Mouse (Mus musculus) spleen, postnatal 14 days (tissue): ENCODE data around the gene Trpm4.
A peak's percentile ranks its signal among the peaks of the same experiment; 100 is the strongest.

Experiments used
- DNase-seq, 2 experiments: peaks; one replicate each; pipeline ENCODE4 v3.0.0; 2021 to 2022; ENCODE audit warnings: low spot score in 2 of 2

Trpm4 gene

DNA sequence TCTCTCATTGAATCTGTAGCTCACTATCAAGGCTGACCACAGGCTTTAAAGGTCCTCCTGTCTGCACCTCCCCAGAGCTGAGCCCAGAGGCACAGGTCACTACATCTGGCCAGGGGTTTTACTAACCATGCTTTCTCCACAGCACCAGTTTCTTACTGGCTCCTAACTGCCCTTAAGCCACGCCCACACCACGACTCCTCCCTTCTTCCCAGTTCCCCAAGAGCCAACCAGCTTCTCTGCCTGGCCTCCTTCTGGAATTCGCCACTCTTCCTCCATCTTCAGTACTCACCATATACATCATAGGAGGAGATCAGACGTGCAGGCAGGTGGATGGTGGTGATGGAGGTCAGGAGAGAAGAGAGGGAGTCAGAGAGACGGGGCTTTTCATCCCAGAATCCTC lies 19.5 kb upstream of the Trpm4 start:
- no peak for DNase-seq

DNA sequence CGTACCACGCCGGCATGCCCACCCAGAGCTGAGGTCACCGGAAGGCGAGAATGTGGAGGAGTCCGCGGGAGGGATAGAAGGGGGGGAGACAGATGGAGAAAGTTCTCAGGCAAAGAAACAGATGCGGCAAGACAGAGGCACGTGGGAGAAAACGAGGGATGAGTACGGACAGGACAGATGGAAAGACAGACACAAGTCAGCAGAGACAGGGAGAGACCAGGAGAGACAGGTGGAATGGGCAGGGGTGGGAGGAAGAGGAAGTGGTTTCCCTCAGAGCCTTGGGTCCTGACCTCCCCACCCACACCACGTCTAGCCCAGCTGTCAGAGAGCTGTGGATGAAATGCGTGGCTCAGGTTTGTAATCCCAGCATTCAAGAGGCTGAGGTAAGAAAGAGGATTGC lies 13.3 kb upstream of the Trpm4 start:
- DNase-seq, result no peak

DNA sequence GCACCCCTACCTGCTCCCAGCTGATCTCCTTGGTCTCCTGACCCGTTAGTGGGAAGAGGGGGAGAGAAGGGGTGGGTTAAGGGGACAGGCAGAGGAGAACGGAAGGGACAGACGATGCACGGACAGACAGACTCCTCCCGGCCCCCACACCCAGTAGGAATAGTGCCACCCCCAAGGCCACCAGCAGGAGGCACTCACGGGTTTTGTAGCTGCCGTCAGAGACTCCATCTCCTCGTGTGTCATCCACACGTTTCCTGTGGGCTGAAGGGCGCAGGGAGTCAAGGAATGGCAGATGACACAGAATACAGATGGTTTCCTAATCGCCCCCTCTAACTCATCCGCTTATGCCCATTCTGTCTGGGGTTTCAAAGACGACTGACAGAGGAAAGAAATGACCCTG lies 10.0 kb upstream of the Trpm4 start:
- no peak for DNase-seq

DNA sequence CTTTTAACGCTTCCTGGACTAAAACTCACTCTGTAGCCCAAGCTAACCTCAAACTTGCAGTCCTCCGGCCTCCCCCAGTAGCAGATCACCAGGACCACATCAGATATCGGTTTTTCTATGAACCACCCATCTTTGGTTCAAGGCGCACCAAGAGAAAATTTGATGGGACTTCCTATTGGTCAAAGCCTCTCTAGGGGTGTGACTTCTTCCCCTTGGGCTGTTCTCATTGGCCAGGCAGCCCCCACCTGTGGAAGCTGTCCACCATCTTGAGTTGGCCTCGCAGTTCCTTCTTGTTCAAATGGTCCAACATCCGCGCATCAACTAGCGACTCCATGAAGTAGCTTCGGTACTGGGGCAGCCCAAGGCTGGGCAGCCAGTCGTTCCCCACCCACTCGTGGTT lies 8.5 kb upstream of the Trpm4 start:
- no peak for DNase-seq

DNA sequence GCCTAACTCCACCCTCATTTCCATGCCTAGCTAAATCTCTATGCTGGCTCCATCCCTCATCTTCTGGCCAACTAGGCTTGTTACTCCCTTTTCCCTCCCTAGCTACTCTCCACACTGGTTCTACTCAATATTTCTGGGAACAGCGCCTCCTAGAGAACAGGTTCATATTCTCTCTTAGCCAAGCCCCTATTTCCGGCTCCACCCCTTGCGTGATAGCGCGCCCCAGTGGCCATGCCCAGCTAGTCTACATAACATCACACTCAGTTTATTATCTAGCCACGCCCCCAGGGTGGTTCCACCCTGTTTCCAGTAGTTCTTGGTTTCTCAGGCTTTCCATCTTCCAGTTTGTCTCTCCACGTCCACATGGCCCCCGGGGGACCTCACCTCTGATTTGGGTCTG lies 7.7 kb upstream of the Trpm4 start:
- peak in 1 of 2 experiments; percentile 69 for DNase-seq

DNA sequence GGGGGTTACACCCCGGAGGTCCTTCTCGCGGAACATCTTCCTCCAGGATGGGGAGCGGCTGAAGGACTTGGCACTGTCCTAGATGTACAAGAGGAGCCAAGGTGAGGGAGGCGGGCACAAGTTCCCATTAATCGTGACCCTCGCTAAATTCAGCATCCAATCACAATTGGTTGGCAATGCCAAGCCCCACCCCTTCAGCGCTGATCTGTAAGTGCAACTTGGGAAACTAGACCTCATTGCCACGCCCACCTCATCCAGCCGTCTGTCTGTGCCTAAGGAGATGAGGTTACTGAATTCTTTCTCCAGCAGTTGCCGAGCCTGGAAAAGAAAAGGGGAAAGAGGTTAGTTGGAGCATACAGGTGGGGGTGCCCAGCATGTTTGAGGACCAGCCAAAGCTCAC lies 7.1 kb upstream of the Trpm4 start:
- no peak for DNase-seq

DNA sequence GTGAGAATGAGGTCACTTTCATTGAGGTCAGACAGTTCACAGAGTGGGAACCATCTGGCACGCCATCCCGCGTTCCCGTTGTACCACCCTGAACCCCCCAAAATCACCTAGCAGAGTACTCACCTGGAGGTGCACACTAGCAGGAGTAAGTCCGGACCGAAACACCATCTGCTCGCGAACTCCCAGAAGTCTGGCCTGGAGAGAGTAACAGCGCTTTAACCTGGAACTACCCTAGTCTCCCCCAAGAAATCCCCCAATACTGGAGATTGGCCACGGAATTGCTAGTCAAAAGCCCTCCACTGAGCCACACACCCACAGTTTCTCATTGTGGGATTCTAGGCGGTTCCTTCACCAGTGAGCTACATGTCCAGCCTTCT lies 6.5 kb upstream of the Trpm4 start:
- DNase-seq, result no peak

- peak in 1 of 2 experiments; percentile 24 for DNase-seq
Observed at GRCm38 (mm10) chr7:45339410-45340065, 6.0 kb upstream of the Trpm4 start.

GRCm38 (mm10) chr7:45338161-45338911 lies 4.8 kb upstream of the Trpm4 start:
- no peak for DNase-seq

DNA sequence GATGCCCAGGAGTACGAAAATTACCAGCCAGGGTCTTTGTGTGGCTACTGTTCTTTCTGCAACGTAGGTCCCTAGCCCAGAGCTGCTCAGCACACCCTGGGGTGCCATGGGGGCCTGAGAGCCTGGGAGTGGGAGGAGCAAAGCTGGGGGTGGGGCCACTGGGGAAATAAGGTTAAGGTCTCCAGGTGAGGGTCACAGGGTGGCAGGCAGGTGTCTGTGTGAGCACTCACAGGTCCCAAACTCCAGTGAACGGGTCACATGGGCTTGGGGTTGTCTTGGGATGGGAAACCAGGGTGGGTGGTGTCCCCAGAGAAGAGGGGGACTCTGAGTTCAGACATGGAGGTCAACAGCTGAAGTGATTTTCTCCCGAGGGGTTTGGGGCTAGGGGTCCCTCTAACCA lies 3.9 kb upstream of the Trpm4 start:
- DNase-seq, result no peak

GRCm38 (mm10) chr7:45336319-45336718 lies 2.7 kb upstream of the Trpm4 start:
- no peak for DNase-seq

DNA sequence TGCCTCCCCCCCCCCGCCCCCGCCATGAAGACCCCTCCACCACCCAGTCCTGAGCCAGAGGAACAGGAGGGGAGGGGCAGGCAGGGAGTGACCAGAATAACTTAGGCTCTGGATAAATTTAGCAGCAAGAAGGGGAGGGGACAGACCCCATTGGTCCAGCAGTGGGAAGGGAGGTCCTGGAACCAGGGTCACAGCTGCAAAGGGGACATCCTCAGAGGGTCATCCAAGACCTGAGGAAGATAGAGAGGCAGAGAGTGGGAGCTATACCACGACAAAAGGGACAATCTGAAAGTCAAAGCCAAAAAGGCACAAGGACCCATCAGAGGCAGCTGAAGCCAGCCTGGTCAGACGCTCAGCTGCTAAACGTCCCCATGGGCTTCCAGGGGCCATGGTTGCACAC lies 1.5 kb upstream of the Trpm4 start, which contains the start of gene Hrc:
TSS of gene Hrc (plus strand) at position 235 of the 400 bp plus-strand sequence.
- DNase-seq, result no peak

DNA sequence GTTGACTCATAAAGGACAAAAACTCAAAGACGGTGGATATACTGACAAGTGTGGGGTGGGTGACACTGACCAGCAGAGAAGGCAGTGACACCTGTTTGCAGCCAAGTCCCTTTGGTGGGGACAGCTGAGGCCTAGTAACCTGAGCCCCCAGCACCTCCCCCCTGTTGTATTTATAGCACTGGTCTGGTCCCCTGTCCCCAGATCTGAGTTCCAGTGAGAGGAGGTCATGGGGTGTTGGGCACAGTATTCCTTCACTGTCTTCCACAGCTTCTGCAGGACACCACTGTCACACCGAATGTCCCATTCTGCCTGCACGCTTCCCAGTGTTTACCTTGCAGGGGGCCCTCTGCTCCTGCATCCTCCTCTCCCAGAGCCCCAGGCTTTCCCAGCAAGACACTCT lies 1.0 kb upstream of the Trpm4 start:
- DNase-seq, result no peak

GRCm38 (mm10) chr7:45332685-45333425 lies 725 bp downstream of the Trpm4 start:
- no peak for DNase-seq

DNA sequence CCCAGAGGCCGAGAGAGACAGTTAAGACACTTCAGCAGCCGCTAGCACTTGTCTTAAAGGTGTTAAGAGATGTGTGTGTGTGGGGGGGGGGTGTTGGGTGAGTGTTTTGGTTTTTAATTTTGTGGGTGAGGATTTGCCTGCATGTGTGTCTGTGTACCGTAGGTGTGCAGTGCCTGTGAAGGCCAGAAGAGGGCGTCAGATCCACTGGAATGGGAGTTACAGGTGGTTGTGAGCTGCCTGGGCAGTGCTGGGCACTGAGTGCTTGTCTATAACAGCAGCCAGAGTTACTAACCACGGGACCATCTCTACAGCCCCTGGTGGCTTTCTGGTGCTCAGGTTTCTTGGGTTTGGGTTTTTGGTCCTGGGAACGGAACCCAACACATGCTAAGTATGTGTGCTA lies 2.1 kb downstream of the Trpm4 start:
- no peak for DNase-seq

DNA sequence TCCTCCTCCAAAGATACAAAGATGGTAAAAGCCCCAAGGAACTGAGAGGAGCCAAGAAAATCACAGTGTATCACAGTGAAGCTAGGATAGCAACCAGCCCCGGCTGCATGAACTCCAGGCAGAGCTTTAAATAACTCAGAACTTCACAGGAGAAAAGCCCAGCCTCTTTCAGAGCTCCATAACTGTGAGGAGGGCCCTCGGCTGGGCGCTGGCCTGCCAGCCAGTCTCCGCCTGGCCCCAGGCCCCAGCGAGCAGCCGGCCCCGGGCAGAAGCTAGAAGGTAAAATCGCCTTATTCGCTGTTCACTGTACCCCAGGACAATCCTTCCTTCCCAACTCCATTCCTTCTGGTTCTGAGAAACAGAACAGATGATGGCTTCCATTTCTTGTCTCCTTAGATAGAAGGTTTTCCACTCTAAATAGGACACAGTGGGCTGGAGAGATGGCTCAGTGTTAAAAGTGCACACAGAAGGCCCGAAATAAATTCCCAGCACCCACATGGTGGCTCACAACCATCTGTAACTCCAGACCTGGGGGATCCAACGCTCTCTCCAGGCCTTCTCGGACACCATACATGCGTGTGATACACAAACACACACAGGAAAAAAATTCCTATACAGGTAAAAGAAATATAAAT lies 4.6 kb downstream of the Trpm4 start:
- DNase-seq, result no peak

DNA sequence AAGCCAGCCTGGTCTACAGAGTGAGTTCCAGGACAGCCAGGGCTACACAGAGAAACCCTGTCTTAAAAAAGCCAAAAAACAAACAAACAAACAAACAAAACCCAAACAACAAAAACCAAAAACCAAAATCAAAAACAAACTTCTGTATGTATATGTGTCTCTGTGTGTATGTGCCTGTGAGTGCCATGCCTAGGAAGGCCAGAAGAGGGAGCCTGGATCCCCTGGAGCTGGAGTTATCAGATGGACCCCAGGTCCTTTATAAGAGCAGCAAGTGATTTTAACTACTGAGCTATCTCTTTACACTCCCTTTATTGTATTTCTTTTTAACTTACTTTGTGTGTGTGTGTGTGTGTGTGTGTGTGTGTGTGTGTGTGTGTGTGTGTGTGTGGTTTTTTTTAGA lies 7.8 kb downstream of the Trpm4 start:
- DNase-seq, result no peak

DNA sequence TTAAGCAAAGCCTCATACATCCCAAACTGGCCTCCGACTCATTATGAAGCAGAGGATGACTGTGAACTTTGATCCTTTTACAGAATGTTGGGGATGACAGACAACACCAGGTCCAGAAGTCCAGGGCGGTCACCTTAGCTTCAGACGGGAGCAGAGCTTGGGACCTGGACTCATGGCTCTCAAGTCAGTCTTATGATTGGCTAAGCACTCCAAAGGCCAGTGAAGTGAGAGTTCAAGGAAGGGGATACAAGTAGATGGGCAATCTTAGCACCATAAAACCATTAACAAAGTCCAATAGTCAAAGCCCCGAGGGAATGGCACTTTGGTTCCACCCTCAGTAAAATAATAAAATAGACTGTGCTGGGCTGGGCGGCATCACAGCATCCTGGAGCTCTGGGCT lies 10.5 kb downstream of the Trpm4 start:
- no peak for DNase-seq

DNA sequence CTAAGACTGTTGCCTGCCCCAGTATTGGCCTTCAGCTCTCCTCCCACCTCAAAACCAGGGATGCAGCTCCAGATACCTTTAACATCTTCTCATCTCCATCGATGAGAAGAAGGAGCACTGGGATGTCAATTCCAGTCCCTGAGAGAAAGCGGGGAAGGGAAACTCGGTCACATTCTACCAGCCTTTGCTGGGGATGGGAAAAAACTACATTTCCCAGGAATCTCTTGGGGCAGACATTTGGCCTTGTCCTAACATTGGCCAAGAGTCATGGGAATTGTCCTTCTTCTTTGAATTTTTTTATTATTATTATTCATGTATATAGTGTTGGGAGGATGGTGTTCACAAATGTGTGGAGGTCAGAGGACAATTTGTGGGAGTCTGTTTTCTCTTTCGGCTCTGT lies 11.3 kb downstream of the Trpm4 start:
- no peak for DNase-seq

DNA sequence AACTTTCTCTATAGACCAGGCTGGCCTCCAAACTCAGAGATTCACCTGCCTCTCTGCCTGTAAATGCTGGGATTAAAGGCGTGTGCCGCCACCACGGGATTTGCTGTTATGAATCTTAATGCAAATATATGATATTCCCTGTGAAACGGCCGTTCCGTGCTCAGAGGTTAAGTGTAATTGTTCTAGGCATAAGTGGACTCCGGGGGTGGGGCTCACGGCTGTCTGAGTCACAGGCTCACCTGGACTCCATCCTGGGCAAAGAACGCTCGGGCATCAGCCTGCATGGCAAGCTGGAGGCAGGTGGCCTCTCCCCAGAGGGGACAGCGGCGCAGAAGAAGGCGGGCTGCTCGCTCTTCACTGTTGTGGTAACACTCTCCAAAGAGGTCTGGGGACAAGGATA lies 17.0 kb downstream of the Trpm4 start:
- DNase-seq, result no peak

- no peak for DNase-seq
Observed at GRCm38 (mm10) chr7:45315182-45315701, 18.3 kb downstream of the Trpm4 start.

GRCm38 (mm10) chr7:45313495-45313894 lies 20.1 kb downstream of the Trpm4 start:
- DNase-seq, result no peak
